In genomic region chr16:59516965-59517364, GRCm38 (mm10) we compare ENCODE assay signal across 19 mouse cellular contexts. TPM values are rescaled to one million over a fixed set of nuclear protein-coding genes. Genes with fewer than 3 reads are reported as not detected.
DNase-seq lines count a peak whose midpoint lies in the region; ATAC-seq lines count a peak whose summit lies in the region.
"Had no signal": no experiment of that assay in that cellular context is flagged by ENCODE, and none has a peak within 500 bp of the region (broad histone marks: within the 10 kb centered on the region; RNA-seq: fewer than 3 reads in every experiment).

No protein-coding gene starts in this region.

- H3K4me3 ChIP-seq in limb, embryonic 11.5 days (ENCODE audit: low read depth, low read length): no peak overlapping the region
- no peak overlapping the region for H3K4me3 ChIP-seq in limb, embryonic 10.5 days
- H3K4me3 ChIP-seq in heart, embryonic 16.5 days (ENCODE audit: low read length): peak overlapping the region; percentile 24
- no peak overlapping the region for H3K4me3 ChIP-seq in stomach, embryonic 16.5 days (replicated peaks; ENCODE audit: low read length)
- H3K4me3 ChIP-seq: embryonic facial prominence, embryonic 10.5 days; hindbrain, embryonic 15.5 days; midbrain, embryonic 10.5 days; neural tube, embryonic 12.5 days had no signal

- H3K27ac ChIP-seq in limb, embryonic 11.5 days (replicated peaks; ENCODE audit: low read depth, low read length): no peak overlapping the region
- no peak overlapping the region; the same call in 1 of the 2 replicates for H3K27ac ChIP-seq in limb, embryonic 10.5 days
- peak overlapping the region; percentile 98 for H3K27ac ChIP-seq in heart, embryonic 16.5 days (ENCODE audit: low read length)
- 0 out of 2 replicates have a peak overlapping the region, but pooled peaks have one; percentile 42 for H3K27ac ChIP-seq in stomach, embryonic 16.5 days (ENCODE audit: low read length)
- H3K27ac ChIP-seq: embryonic facial prominence, embryonic 10.5 days; hindbrain, embryonic 15.5 days; midbrain, embryonic 10.5 days; neural tube, embryonic 12.5 days had no signal

- no peaks in the 10 kb centered on the region for H3K27me3 ChIP-seq in limb, embryonic 11.5 days (ENCODE audit: control insufficient read depth, insufficient read depth, low read length)
- H3K27me3 ChIP-seq in limb, embryonic 10.5 days (ENCODE audit: low read depth, poor library complexity, severe bottlenecking): no peaks in the 10 kb centered on the region
- H3K27me3 ChIP-seq in heart, embryonic 16.5 days (ENCODE audit: control insufficient read depth, insufficient read depth, low read length): no peaks in the 10 kb centered on the region
- no peaks in the 10 kb centered on the region for H3K27me3 ChIP-seq in stomach, embryonic 16.5 days (ENCODE audit: control insufficient read depth, insufficient read depth, low read length)
- H3K27me3 ChIP-seq: hindbrain, embryonic 15.5 days; neural tube, embryonic 12.5 days had no signal

- no peak for DNase-seq in limb, embryonic 11.5 days (ENCODE audit: low spot score)
- DNase-seq in limb, embryonic 10.5 days (ENCODE audit: low spot score): no peak
- no peak for DNase-seq in layer of hippocampus, adult 11-12 months (ENCODE audit: low spot score)
- DNase-seq in kidney, adult 8-10 months: no peak
- DNase-seq: adrenal gland, postnatal 25 days; cerebellum, adult 8-10 months; kidney, adult 11 months; kidney, postnatal 10 days; lung, adult 18-20 months; lung, postnatal 14 days; right cerebral cortex, postnatal 4 days had no signal

- H3K4me2 ChIP-seq in limb, embryonic 11.5 days (ENCODE audit: low read depth, severe bottlenecking): no peak overlapping the region
- peak overlapping the region; percentile 61 for H3K4me2 ChIP-seq in heart, embryonic 16.5 days (ENCODE audit: low read depth, low read length)
- H3K4me2 ChIP-seq in stomach, embryonic 16.5 days (ENCODE audit: low read depth, low read length): no peak overlapping the region
- H3K4me2 ChIP-seq: hindbrain, embryonic 15.5 days; liver, embryonic 11.5 days; neural tube, embryonic 12.5 days had no signal

- H3K36me3 ChIP-seq in limb, embryonic 11.5 days (ENCODE audit: control insufficient read depth, insufficient read depth, low read length): 0 out of 2 replicates have a peak, but pooled peaks cover 2% of the 10 kb centered on the region
- peaks cover 18% of the 10 kb centered on the region for H3K36me3 ChIP-seq in limb, embryonic 10.5 days
- H3K36me3 ChIP-seq in heart, embryonic 16.5 days (ENCODE audit: control insufficient read depth, insufficient read depth): peaks cover 31% of the 10 kb centered on the region
- 0 out of 2 replicates have a peak, but pooled peaks cover 8% of the 10 kb centered on the region for H3K36me3 ChIP-seq in stomach, embryonic 16.5 days (ENCODE audit: control insufficient read depth, insufficient read depth, low read length)
- H3K36me3 ChIP-seq: hindbrain, embryonic 15.5 days; neural tube, embryonic 12.5 days had no signal

- WGBS in limb, embryonic 11.5 days: 73% methylated on average over 10 of the region's 10 CpGs
- 71% methylated on average over 10 of the region's 10 CpGs for WGBS in limb, embryonic 10.5 days
- 42% methylated on average over 10 of the region's 10 CpGs for WGBS in heart, embryonic 16.5 days
- 82% methylated on average over 10 of the region's 10 CpGs for WGBS in stomach, embryonic 16.5 days

- H3K9ac ChIP-seq in limb, embryonic 11.5 days (ENCODE audit: low read length): no peak overlapping the region
- peak overlapping the region; percentile 62 for H3K9ac ChIP-seq in heart, embryonic 16.5 days (ENCODE audit: low read length)
- H3K9ac ChIP-seq in stomach, embryonic 16.5 days (ENCODE audit: low read length): no peak overlapping the region
- H3K9ac ChIP-seq: hindbrain, embryonic 15.5 days; neural tube, embryonic 12.5 days had no signal

- no peaks in the 10 kb centered on the region; the same call in 1 of the 2 replicates for H3K9me3 ChIP-seq in limb, embryonic 11.5 days (ENCODE audit: control insufficient read depth, low read length)
- no peaks in the 10 kb centered on the region for H3K9me3 ChIP-seq in limb, embryonic 10.5 days (replicated peaks)
- H3K9me3 ChIP-seq in heart, embryonic 16.5 days (replicated peaks; ENCODE audit: control insufficient read depth, low read length): no peaks in the 10 kb centered on the region
- H3K9me3 ChIP-seq in stomach, embryonic 16.5 days (replicated peaks; ENCODE audit: control insufficient read depth, low read length): no peaks in the 10 kb centered on the region
- H3K9me3 ChIP-seq: hindbrain, embryonic 15.5 days; midbrain, embryonic 10.5 days; neural tube, embryonic 12.5 days had no signal

- 0 out of 2 replicates have a peak, but pooled peaks cover 2% of the 10 kb centered on the region for H3K4me1 ChIP-seq in limb, embryonic 11.5 days (ENCODE audit: control insufficient read depth, insufficient read depth, low read length)
- H3K4me1 ChIP-seq in limb, embryonic 10.5 days: peaks cover 15% of the 10 kb centered on the region
- peaks cover 33% of the 10 kb centered on the region for H3K4me1 ChIP-seq in heart, embryonic 16.5 days (ENCODE audit: control insufficient read depth, insufficient read depth, low read length)
- H3K4me1 ChIP-seq in stomach, embryonic 16.5 days (ENCODE audit: control insufficient read depth, insufficient read depth, low read length): no peaks in the 10 kb centered on the region
- H3K4me1 ChIP-seq: hindbrain, embryonic 15.5 days; midbrain, embryonic 10.5 days; neural tube, embryonic 12.5 days had no signal

- ATAC-seq in limb, embryonic 11.5 days (ENCODE audit: insufficient number of reproducible peaks, low FRiP score, low TSS enrichment, low read depth): 0 out of 2 replicates have a peak, but pooled peaks have one; percentile 44
- ATAC-seq in common myeloid progenitor, adult 5-6 weeks (replicated peaks; ENCODE audit: low read depth, poor library complexity, severe bottlenecking): peak; percentile 13; the same call in 1 of the 2 replicates
- ATAC-seq in heart, embryonic 16.5 days (replicated peaks; ENCODE audit: extremely low read depth, insufficient read depth, low FRiP score): peak; percentile 81
- no peak for ATAC-seq in stomach, embryonic 16.5 days (ENCODE audit: insufficient read depth, low FRiP score)

RNA-seq across cellular contexts. Expression of gene Riox2, which starts 45.4 kb away (rescaled TPM):
- polyA plus RNA-seq in limb, embryonic 11.5 days (2014; fragmentation: Nextera tagmentation; extraction: Ambion mirVana): 31.2 and 34.9 TPM in 2 replicates
- polyA plus RNA-seq in limb, embryonic 10.5 days (2016; fragmentation: Nextera tagmentation; extraction: Ambion mirVana): 36.6 and 40.6 TPM in 2 replicates
- total RNA-seq in common myeloid progenitor, adult 5-6 weeks (2017): 69.3 and 69.6 TPM in 2 replicates
- 25.3 and 27.5 TPM in 2 replicates for polyA plus RNA-seq in heart, embryonic 16.5 days (2015; fragmentation: Nextera tagmentation; extraction: Ambion mirVana)
- 38.6 and 41.5 TPM in 2 replicates for polyA plus RNA-seq in stomach, embryonic 16.5 days (2015; fragmentation: Nextera tagmentation; extraction: Ambion mirVana)

Comparison
In these comparisons a context has a peak if more than half of its experiments do, and no peak if none do; other contexts are left out.
1. H3K27ac ChIP-seq: peak in heart, embryonic 16.5 days (single experiment) and stomach, embryonic 16.5 days (single experiment); none in limb, embryonic 11.5 days (single experiment) and limb, embryonic 10.5 days (single experiment).